Mouse (Mus musculus): ENCODE measurements around the gene Wnt10b.
A peak's percentile ranks its signal among the peaks of the same experiment; 100 is the strongest.

Gene Wnt10b

GRCm38 (mm10) chr15:98726746-98727145, 51.2 kb downstream of the Wnt10b start:
- Histone ChIP-seq H3K4me1 (replicated peaks; ENCODE audit: low read depth, low read length) (peaks cover 64% of the 10 kb centered on the region), H3K4me3 (replicated peaks; ENCODE audit: low read length) (peak overlapping the region; percentile 85), H3K9me3 (ENCODE audit: low read length) (no peaks in the 10 kb centered on the region), H3K36me3 (ENCODE audit: insufficient read depth, low read length) (no peaks in the 10 kb centered on the region), H3K27me3 (ENCODE audit: insufficient read depth, low read length) (peaks cover 27% of the 10 kb centered on the region)
- TF ChIP-seq CTCF (conservative IDR thresholded peaks at IDR 0.05; ENCODE audit: low read length), result no peak
- no peak for TF ChIP-seq NANOG (IDR thresholded peaks at IDR 0.05; ENCODE audit: borderline replicate concordance, low read length)
- no peak for TF ChIP-seq POU5F1 (IDR thresholded peaks at IDR 0.05; ENCODE audit: borderline replicate concordance, low read length)

DNA sequence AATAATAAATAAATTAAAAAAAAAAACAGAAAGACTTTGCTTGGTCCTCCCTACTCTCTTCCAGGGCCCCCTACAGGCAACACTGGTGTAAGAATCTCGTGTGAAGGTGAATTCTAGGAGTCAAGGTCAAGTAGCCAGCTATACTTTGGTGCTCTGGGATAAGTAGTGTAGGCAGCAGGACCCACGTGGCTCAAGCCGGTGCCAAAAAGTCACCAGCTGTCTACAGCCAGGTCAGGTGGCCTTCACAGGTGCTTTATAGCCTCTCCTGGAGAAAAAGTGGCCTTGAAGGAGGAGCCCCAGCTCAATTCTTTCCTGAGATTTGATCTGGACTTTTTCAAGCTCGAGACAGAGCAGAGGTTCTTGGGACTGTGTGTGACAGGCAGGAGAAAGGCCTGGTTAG, 51.9 kb downstream of the Wnt10b start:
- peaks cover 33% of the 10 kb centered on the region for H3K27me3 ChIP-seq (ENCODE audit: insufficient read depth, low read length)
- TF ChIP-seq NANOG (IDR thresholded peaks at IDR 0.05; ENCODE audit: borderline replicate concordance, low read length) (no peak), CTCF (conservative IDR thresholded peaks at IDR 0.05; ENCODE audit: low read length) (no peak), POU5F1 (IDR thresholded peaks at IDR 0.05; ENCODE audit: borderline replicate concordance, low read length) (no peak)

GRCm38 (mm10) chr15:98724441-98724840, 53.5 kb downstream of the Wnt10b start:
- Histone ChIP-seq H3K36me3 (ENCODE audit: insufficient read depth, low read length) (no peaks in the 10 kb centered on the region), H3K4me1 (replicated peaks; ENCODE audit: low read depth, low read length) (peaks cover 71% of the 10 kb centered on the region), H3K4me3 (replicated peaks; ENCODE audit: low read length) (peak overlapping the region; percentile 41), H3K9me3 (ENCODE audit: low read length) (no peaks in the 10 kb centered on the region), H3K27me3 (ENCODE audit: insufficient read depth, low read length) (peaks cover 40% of the 10 kb centered on the region)
- TF ChIP-seq CTCF (conservative IDR thresholded peaks at IDR 0.05; ENCODE audit: low read length), result no peak
- TF ChIP-seq POU5F1 (IDR thresholded peaks at IDR 0.05; ENCODE audit: borderline replicate concordance, low read length), result no peak
- no peak for TF ChIP-seq NANOG (IDR thresholded peaks at IDR 0.05; ENCODE audit: borderline replicate concordance, low read length)

More for the DNA sequence above, 51.9 kb downstream of the Wnt10b start:
- Histone ChIP-seq H3K9me3 (ENCODE audit: low read length) (no peaks in the 10 kb centered on the region), H3K4me3 (replicated peaks; ENCODE audit: low read length) (peak overlapping the region; percentile 85), H3K4me1 (replicated peaks; ENCODE audit: low read depth, low read length) (peaks cover 66% of the 10 kb centered on the region), H3K36me3 (ENCODE audit: insufficient read depth, low read length) (no peaks in the 10 kb centered on the region)

DNA sequence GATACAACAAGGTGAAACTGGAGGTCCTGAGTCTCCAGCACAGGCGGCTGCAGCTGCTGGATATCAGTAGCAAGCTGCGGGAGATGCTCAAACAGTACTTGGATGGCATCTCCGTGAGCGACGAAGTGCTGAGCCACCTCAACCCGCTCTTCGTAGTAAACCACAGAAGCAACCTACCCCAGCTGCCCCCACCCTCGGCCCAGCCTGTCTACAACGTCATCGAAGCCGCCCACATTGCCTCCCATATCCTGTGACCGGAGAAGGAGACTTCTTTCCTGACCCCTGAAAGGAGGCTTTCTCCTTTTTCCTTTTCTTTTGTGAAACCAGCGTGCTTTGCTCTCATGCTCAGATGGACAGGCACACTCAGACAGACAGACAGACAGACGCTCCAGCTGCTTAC, 55.1 kb downstream of the Wnt10b start:
- Histone ChIP-seq H3K27me3 (ENCODE audit: insufficient read depth, low read length) (peaks cover 50% of the 10 kb centered on the region), H3K36me3 (ENCODE audit: insufficient read depth, low read length) (no peaks in the 10 kb centered on the region), H3K9me3 (ENCODE audit: low read length) (no peaks in the 10 kb centered on the region), H3K4me3 (replicated peaks; ENCODE audit: low read length) (peak overlapping the region; percentile 64), H3K4me1 (replicated peaks; ENCODE audit: low read depth, low read length) (peaks cover 63% of the 10 kb centered on the region)
- TF ChIP-seq CTCF (conservative IDR thresholded peaks at IDR 0.05; ENCODE audit: low read length), result no peak
- TF ChIP-seq POU5F1 (IDR thresholded peaks at IDR 0.05; ENCODE audit: borderline replicate concordance, low read length), result no peak
- TF ChIP-seq NANOG (IDR thresholded peaks at IDR 0.05; ENCODE audit: borderline replicate concordance, low read length), result no peak

- H3K4me3 ChIP-seq (replicated peaks; ENCODE audit: low read length), result peak overlapping the region; percentile 64
- peaks cover 64% of the 10 kb centered on the region for H3K4me1 ChIP-seq (replicated peaks; ENCODE audit: low read depth, low read length)
- no peaks in the 10 kb centered on the region for H3K9me3 ChIP-seq (ENCODE audit: low read length)
- no peaks in the 10 kb centered on the region for H3K36me3 ChIP-seq (ENCODE audit: insufficient read depth, low read length)
- TF ChIP-seq POU5F1 (IDR thresholded peaks at IDR 0.05; ENCODE audit: borderline replicate concordance, low read length) (no peak), CTCF (conservative IDR thresholded peaks at IDR 0.05; ENCODE audit: low read length) (no peak), NANOG (IDR thresholded peaks at IDR 0.05; ENCODE audit: borderline replicate concordance, low read length) (no peak)
- peaks cover 55% of the 10 kb centered on the region for H3K27me3 ChIP-seq (ENCODE audit: insufficient read depth, low read length)
These were observed 55.8 kb downstream of the Wnt10b start for GRCm38 (mm10) chr15:98722191-98722590.
